In genomic region chr5:75152021-75152425, GRCm38 (mm10) we compare ENCODE assay signal across 7 mouse cellular contexts. TPM values are rescaled to one million over a fixed set of nuclear protein-coding genes. Genes with fewer than 3 reads are reported as not detected.
DNase-seq lines count a peak whose midpoint lies in the region; ATAC-seq and TF ChIP-seq lines count a peak whose summit lies in the region.

Gene Pdgfra (plus strand): TSS chr5:75152292.

- peak within 1 kb of the TSS; percentile 100 for H3K27ac ChIP-seq in embryonic facial prominence, embryonic 12.5 days
- H3K27ac ChIP-seq in heart, embryonic 12.5 days (ENCODE audit: poor library complexity, severe bottlenecking): peak within 1 kb of the TSS; percentile 86
- H3K27ac ChIP-seq in lung, postnatal 0 days (ENCODE audit: low read length): peak within 1 kb of the TSS; percentile 69

- H3K4me3 ChIP-seq in embryonic facial prominence, embryonic 12.5 days: peak within 1 kb of the TSS; percentile 79
- H3K4me3 ChIP-seq in heart, embryonic 12.5 days: peak within 1 kb of the TSS; percentile 55
- H3K4me3 ChIP-seq in lung, postnatal 0 days (ENCODE audit: low read depth, low read length): peak within 1 kb of the TSS; percentile 43

- 0% methylated on average over 10 of the region's 10 CpGs for WGBS in embryonic facial prominence, embryonic 12.5 days
- WGBS in heart, embryonic 12.5 days: under 1% methylated on average over 10 of the region's 10 CpGs
- WGBS in lung, postnatal 0 days: 3% methylated on average over 10 of the region's 10 CpGs

- H3K36me3 ChIP-seq in embryonic facial prominence, embryonic 12.5 days: no peaks in the 10 kb centered on the region
- H3K36me3 ChIP-seq in heart, embryonic 12.5 days: no peaks in the 10 kb centered on the region
- H3K36me3 ChIP-seq in lung, postnatal 0 days (ENCODE audit: insufficient read depth, low read length): no peaks in the 10 kb centered on the region

- no peaks in the 10 kb centered on the region for H3K9me3 ChIP-seq in embryonic facial prominence, embryonic 12.5 days
- no peaks in the 10 kb centered on the region for H3K9me3 ChIP-seq in heart, embryonic 12.5 days (replicated peaks)
- H3K9me3 ChIP-seq in lung, postnatal 0 days (ENCODE audit: low read length): no peaks in the 10 kb centered on the region

- H3K4me2 ChIP-seq in embryonic facial prominence, embryonic 12.5 days (replicated peaks): peak within 1 kb of the TSS; percentile 76
- peak within 1 kb of the TSS; percentile 85 for H3K4me2 ChIP-seq in heart, embryonic 12.5 days
- H3K4me2 ChIP-seq in lung, postnatal 0 days (replicated peaks; ENCODE audit: low read depth, low read length): peak within 1 kb of the TSS; percentile 43

- DNase-seq in adrenal gland, postnatal 25 days: no peak
- DNase-seq in kidney, postnatal 36 days: peak; percentile 26 to 50
- peak; percentile 83 for DNase-seq in lung, postnatal 0 days (ENCODE audit: low spot score)
- DNase-seq in testis, postnatal 14 days (ENCODE audit: low spot score): peak; percentile 34
- DNase-seq in thymus, postnatal 36 days: no peak

- TF ChIP-seq CTCF in lung, postnatal 0 days (IDR thresholded peaks at IDR 0.05): no peak

- no peak for ATAC-seq in embryonic facial prominence, embryonic 12.5 days (ENCODE audit: insufficient number of reproducible peaks, insufficient read depth, low FRiP score, low TSS enrichment)
- ATAC-seq in heart, embryonic 12.5 days (ENCODE audit: insufficient number of reproducible peaks, low FRiP score): no peak
- peak; percentile 3; the same call in 1 of the 2 replicates for ATAC-seq in lung, postnatal 0 days

- peaks cover 28% of the 10 kb centered on the region for H3K4me1 ChIP-seq in embryonic facial prominence, embryonic 12.5 days
- H3K4me1 ChIP-seq in heart, embryonic 12.5 days (replicated peaks): peaks cover 48% of the 10 kb centered on the region
- H3K4me1 ChIP-seq in lung, postnatal 0 days (ENCODE audit: insufficient read depth, low read depth, low read length): peaks cover 3% of the 10 kb centered on the region; the same call in 1 of the 2 replicates

- peak within 1 kb of the TSS; percentile 95 for H3K9ac ChIP-seq in embryonic facial prominence, embryonic 12.5 days
- peak within 1 kb of the TSS; percentile 86 for H3K9ac ChIP-seq in heart, embryonic 12.5 days
- no peak within 1 kb of the TSS; the same call in 1 of the 2 replicates for H3K9ac ChIP-seq in lung, postnatal 0 days (replicated peaks; ENCODE audit: low read depth)

- TF ChIP-seq EP300 in lung, postnatal 0 days (IDR thresholded peaks at IDR 0.05): peak; percentile 40

- H3K27me3 ChIP-seq in embryonic facial prominence, embryonic 12.5 days: no peaks in the 10 kb centered on the region; the same call in 1 of the 2 replicates
- peaks cover 64% of the 10 kb centered on the region for H3K27me3 ChIP-seq in heart, embryonic 12.5 days (replicated peaks)
- peaks cover 56% of the 10 kb centered on the region for H3K27me3 ChIP-seq in lung, postnatal 0 days (replicated peaks; ENCODE audit: insufficient read depth, low read length)

RNA-seq across cellular contexts. Expression of gene Pdgfra, which starts in this region (rescaled TPM):
- total RNA-seq in adrenal gland, postnatal 25 days (2021): 20.0 and 22.9 TPM in 2 replicates
- polyA plus RNA-seq in embryonic facial prominence, embryonic 12.5 days (2016; fragmentation: Nextera tagmentation; extraction: Ambion mirVana): 125 and 127 TPM in 2 replicates
- 41.2 and 41.3 TPM in 2 replicates for polyA plus RNA-seq in heart, embryonic 12.5 days (2016; fragmentation: Nextera tagmentation; extraction: Ambion mirVana)
- 14.2 and 15.9 TPM in 2 replicates for polyA plus RNA-seq in lung, postnatal 0 days (2015; fragmentation: Nextera tagmentation; extraction: Ambion mirVana)

Comparison
In these comparisons a context has a peak if more than half of its experiments do, and no peak if none do; other contexts are left out.
1. DNase-seq: peak in kidney, postnatal 36 days (2 of 2), lung, postnatal 0 days (single experiment) and testis, postnatal 14 days (single experiment); none in adrenal gland, postnatal 25 days (single experiment) and thymus, postnatal 36 days (0 of 2).
2. Peak in every context shown above with its lines, with median percentiles within 50 percentile points of each other: H3K27ac ChIP-seq, H3K4me2 ChIP-seq and H3K4me3 ChIP-seq.